13 mouse cellular contexts compared by ENCODE assay signal in the genomic region with DNA sequence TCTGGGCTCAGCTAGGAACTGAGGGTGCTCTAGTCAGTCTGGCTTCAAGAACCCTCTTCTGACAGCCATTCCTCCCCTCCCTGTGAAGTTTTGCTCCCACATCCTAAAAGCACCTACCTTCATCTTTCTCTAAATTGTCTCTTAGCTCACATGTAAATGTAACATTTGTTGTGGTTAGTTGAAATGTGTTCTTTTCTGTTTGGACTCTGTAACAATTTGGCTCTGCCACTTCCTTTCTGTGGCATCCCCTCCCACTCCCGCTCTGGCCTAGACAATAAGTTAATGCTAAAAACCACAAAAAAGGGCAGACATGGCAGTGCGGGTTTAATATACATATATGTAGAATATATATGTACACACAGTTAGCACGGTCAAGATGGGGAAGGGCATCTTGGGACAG. TPM values are rescaled to one million over a fixed set of nuclear protein-coding genes. Genes with fewer than 3 reads are reported as not detected.
"Had no signal": no experiment of that assay in that cellular context is flagged by ENCODE, and none has a peak within 500 bp of the region (broad histone marks: within the 10 kb centered on the region; RNA-seq: fewer than 3 reads in every experiment).

No protein-coding gene starts in this region.

- H3K27me3 ChIP-seq: limb, embryonic 12.5 days; midbrain, embryonic 15.5 days; neural tube, embryonic 13.5 days; stomach, embryonic 15.5 days had no signal

- H3K9me3 ChIP-seq: limb, embryonic 12.5 days; midbrain, embryonic 15.5 days; neural tube, embryonic 13.5 days; stomach, embryonic 15.5 days had no signal

- DNase-seq: kidney, adult 9 months; kidney, postnatal 10 days; kidney, postnatal 4 days; liver; lung, adult 18-20 months; thymus, postnatal 36 days had no signal

- H3K4me3 ChIP-seq: limb, embryonic 12.5 days; midbrain, embryonic 15.5 days; neural tube, embryonic 13.5 days; stomach, embryonic 15.5 days had no signal

- ATAC-seq: midbrain, embryonic 15.5 days had no signal

- H3K27ac ChIP-seq: limb, embryonic 12.5 days; liver, embryonic 14.5 days; neural tube, embryonic 13.5 days; stomach, embryonic 15.5 days had no signal

- H3K4me2 ChIP-seq: limb, embryonic 12.5 days; midbrain, embryonic 15.5 days; neural tube, embryonic 13.5 days; stomach, embryonic 15.5 days had no signal

- H3K9ac ChIP-seq: limb, embryonic 12.5 days; liver, embryonic 14.5 days; midbrain, embryonic 15.5 days; neural tube, embryonic 13.5 days; stomach, embryonic 15.5 days had no signal

RNA-seq across cellular contexts. Expression of a gene that starts 22.5 kb away (rescaled TPM):
- total RNA-seq: megakaryocyte progenitor cell, adult 5-6 weeks; monocyte, adult 5-6 weeks had no signal
